Mouse (Mus musculus) G1E (cell line): ENCODE measurements at regions not wholly inside any gene's neighbourhood (a gene's known extent, or its start where the extent isn't known, plus 50 kb on each side); places are given as distances from the start of the nearest gene placed in this dataset.

Experiments used
- CTCF ChIP-seq: IDR thresholded peaks from 2 replicates; pipeline ENCODE4 v1.5.1; 2012; ENCODE audit warnings: low read depth, low read length, inconsistent platforms, mixed read lengths
- GATA1 ChIP-seq: IDR thresholded peaks from 2 replicates; pipeline ENCODE4 v1.6.1; 2012; ENCODE audit warnings: borderline replicate concordance, low read length, inconsistent platforms, mixed read lengths
- GATA2 ChIP-seq: IDR thresholded peaks from 2 replicates; pipeline ENCODE4 v1.6.1; 2012; ENCODE audit warnings: low read depth, low read length, inconsistent platforms, borderline replicate concordance
- TAL1 ChIP-seq: conservative IDR thresholded peaks from 2 replicates; pipeline ENCODE4 v1.6.1; 2012; ENCODE audit warnings: low read depth, low read length, inconsistent platforms, mixed read lengths

DNA sequence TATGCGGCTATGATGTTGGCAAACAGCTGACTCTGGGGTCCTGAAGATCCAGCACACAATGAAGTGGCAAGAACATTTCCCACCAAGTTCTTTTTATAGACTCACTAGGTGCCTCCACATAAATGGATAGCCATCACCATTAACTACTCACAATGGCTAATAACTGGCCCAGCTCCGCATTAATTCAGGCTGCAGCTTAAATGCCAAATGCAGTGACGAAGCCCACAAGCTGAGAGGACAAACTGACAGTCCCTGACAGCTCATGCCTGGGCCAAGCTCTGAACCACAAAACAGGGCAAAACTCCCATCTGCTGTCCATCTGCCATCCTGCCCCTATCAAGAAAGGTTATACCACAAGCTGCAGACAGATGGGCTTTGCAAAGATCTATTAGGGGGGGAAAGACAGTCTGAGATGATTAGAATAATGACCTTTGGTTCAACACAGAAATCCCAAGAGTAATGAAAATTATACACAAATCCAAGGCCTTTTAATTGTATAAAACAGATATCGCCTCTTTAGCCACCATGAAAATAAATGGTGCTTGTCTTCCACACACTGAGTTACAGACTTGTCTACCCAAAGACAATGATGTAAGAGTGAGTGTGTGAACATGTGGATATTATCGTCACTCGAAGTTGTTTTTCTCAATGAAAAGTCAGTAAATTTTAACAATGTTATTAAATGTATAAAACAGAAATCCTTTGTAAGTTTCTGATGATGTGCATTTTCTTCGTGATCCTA lies 224.1 kb downstream of the Gm11361 start:
- TF ChIP-seq CTCF = no peak
- TF ChIP-seq GATA2 = no peak
- no peak for TF ChIP-seq TAL1
- TF ChIP-seq GATA1 = no peak
